Comparison of ENCODE assay signal across 8 mouse cellular contexts in genomic region chr6:128760016-128760415, GRCm38 (mm10). TPM values are rescaled to one million over a fixed set of nuclear protein-coding genes. Genes with fewer than 3 reads are reported as not detected.
DNase-seq lines count a peak whose midpoint lies in the region; ATAC-seq and TF ChIP-seq lines count a peak whose summit lies in the region.
"Not testable (repeated sequence)": the region's sequence is repeated elsewhere in the genome, so short reads cannot be mapped to it uniquely, and the experiment has no call there.

No protein-coding gene starts in this region.

- intact Hi-C loops in heart, postnatal 25 days (cut with DNase I) = not testable (repeated sequence)

- peak overlapping the region; percentile 95 for H3K27ac ChIP-seq in forebrain, embryonic 15.5 days (replicated peaks)
- peak overlapping the region; percentile 88 for H3K27ac ChIP-seq in neural tube, embryonic 14.5 days (ENCODE audit: low read depth, low read length)

- TF ChIP-seq CTCF in G1E (IDR thresholded peaks at IDR 0.05; ENCODE audit: low read depth, low read length) = not testable (repeated sequence)

- H3K4me1 ChIP-seq in G1E (ENCODE audit: insufficient read depth, low read depth, low read length); forebrain, embryonic 15.5 days; neural tube, embryonic 14.5 days (ENCODE audit: control insufficient read depth, insufficient read depth, low read length): not testable (repeated sequence)

- H3K4me2 ChIP-seq in forebrain, embryonic 15.5 days (replicated peaks) = peak overlapping the region; percentile 35
- H3K4me2 ChIP-seq in neural tube, embryonic 14.5 days (ENCODE audit: low read depth, low read length) = peak overlapping the region; percentile 23; the same call in 1 of the 2 replicates

- DNase-seq in G1E (ENCODE audit: low spot score) = not testable (repeated sequence)
- DNase-seq in cerebellum, adult 11-12 months = peak; percentile 91
- DNase-seq in heart, postnatal 25 days (ENCODE audit: low spot score) = peak; percentile 78
- DNase-seq in layer of hippocampus, adult 18-20 months (ENCODE audit: low spot score in 2 of 2) = peak; percentile 90 to 98
- peak; percentile 93 for DNase-seq in lung, adult 18-20 months
- DNase-seq in testis, postnatal 10 days (ENCODE audit: low spot score) = peak; percentile 96

- under 1% methylated on average over 22 of the region's 22 CpGs for WGBS in forebrain, embryonic 15.5 days
- under 1% methylated on average over 22 of the region's 22 CpGs for WGBS in neural tube, embryonic 14.5 days

- peak; percentile 11; the same call in 1 of the 2 replicates for ATAC-seq in G1E (ENCODE audit: extremely low read depth, insufficient number of reproducible peaks, low FRiP score, poor library complexity, severe bottlenecking)
- peak; percentile 49 for ATAC-seq in forebrain, embryonic 15.5 days (replicated peaks)
- ATAC-seq in neural tube, embryonic 14.5 days (ENCODE audit: low read depth) = peak; percentile 52

- peaks cover 15% of the 10 kb centered on the region for H3K9me3 ChIP-seq in G1E (replicated peaks)
- H3K9me3 ChIP-seq in forebrain, embryonic 15.5 days; neural tube, embryonic 14.5 days (ENCODE audit: control insufficient read depth, low read length): not testable (repeated sequence)

- not testable (repeated sequence) for H3K27me3 ChIP-seq in G1E (ENCODE audit: insufficient read depth, low read length); forebrain, embryonic 15.5 days; neural tube, embryonic 14.5 days (ENCODE audit: control insufficient read depth, insufficient read depth, low read length)

- H3K36me3 ChIP-seq in G1E (replicated peaks); forebrain, embryonic 15.5 days; neural tube, embryonic 14.5 days (ENCODE audit: control insufficient read depth, insufficient read depth, low read length): not testable (repeated sequence)

- H3K4me3 ChIP-seq in G1E (ENCODE audit: low read depth, low read length) = peak overlapping the region; percentile 71
- H3K4me3 ChIP-seq in forebrain, embryonic 15.5 days = peak overlapping the region; percentile 75
- peak overlapping the region; percentile 55 for H3K4me3 ChIP-seq in neural tube, embryonic 14.5 days (ENCODE audit: low read depth, low read length)

- H3K9ac ChIP-seq in forebrain, embryonic 15.5 days (replicated peaks) = peak overlapping the region; percentile 70
- peak overlapping the region; percentile 75 for H3K9ac ChIP-seq in neural tube, embryonic 14.5 days (replicated peaks; ENCODE audit: low read depth, low read length)

RNA-seq across cellular contexts. Expression of gene Klrb1c, which starts 29.0 kb away (rescaled TPM):
- total RNA-seq in G1E (2014; fragmentation: Nextera tagmentation) (not detected in 2 replicates), G1E (2017) (0.17 and 0.22 TPM in 2 replicates)
- not detected in 2 replicates for polyA plus RNA-seq in G1E (2012)
- not detected in 2 replicates for polyA plus RNA-seq in forebrain, embryonic 15.5 days (2015; fragmentation: Nextera tagmentation; extraction: Ambion mirVana)
- under 1 TPM in 1 of 2 experiments, not detected in 1; 0.28 TPM for total RNA-seq in heart, postnatal 25 days (2021)
- total RNA-seq in layer of hippocampus, adult 18-20 months (2021) = not detected
- not detected in 2 replicates for polyA plus RNA-seq in neural tube, embryonic 14.5 days (2014; fragmentation: Nextera tagmentation; extraction: Ambion mirVana)

RNA-seq across cellular contexts. Expression of gene Klrb1, which starts 37.2 kb away (rescaled TPM):
- not detected in 2 replicates for total RNA-seq in G1E (2014; fragmentation: Nextera tagmentation)
- total RNA-seq in G1E (2017) = 0.17 TPM in 1 of 2 replicates, not detected in the other
- polyA plus RNA-seq in G1E (2012) = not detected in 2 replicates
- polyA plus RNA-seq in forebrain, embryonic 15.5 days (2015; fragmentation: Nextera tagmentation; extraction: Ambion mirVana) = 0.26 TPM in 1 of 2 replicates, not detected in the other
- total RNA-seq in heart, postnatal 25 days (2021) = not detected
- not detected for total RNA-seq in layer of hippocampus, adult 18-20 months (2021)
- polyA plus RNA-seq in neural tube, embryonic 14.5 days (2014; fragmentation: Nextera tagmentation; extraction: Ambion mirVana) = 0.35 and 0.48 TPM in 2 replicates
